Mouse (Mus musculus) bone marrow macrophage, adult 2 months (primary cell): ENCODE data around the gene Fyttd1.

ENCODE experiments used
- CTCF ChIP-seq: IDR thresholded peaks from 2 replicates; pipeline ENCODE4 v1.5.1; 2012; ENCODE audit warnings: low read depth, mild to moderate bottlenecking, low read length, moderate library complexity
- POLR2A ChIP-seq: IDR thresholded peaks from 2 replicates; pipeline ENCODE4 v1.6.1; 2012; ENCODE audit warnings: mild to moderate bottlenecking, low read depth, low read length, borderline replicate concordance

- TF ChIP-seq POLR2A (no peak), CTCF (no peak)
Observed at GRCm38 (mm10) chr16:32867919-32868552, 9.3 kb upstream of the Fyttd1 start.
